Mouse (Mus musculus): Measurements from ENCODE around the gene Olfr411.

GRCm38 (mm10) chr11:74379166-74379873, 26.9 kb upstream of the Olfr411 start:
- no peak for TF ChIP-seq CTCF (IDR thresholded peaks at IDR 0.05; ENCODE audit: extremely low read depth, insufficient read depth, insufficient read length, insufficient replicate concordance)
- TF ChIP-seq POLR2A (IDR thresholded peaks at IDR 0.05; ENCODE audit: low read depth, low read length), result no peak

Measured in spleen, adult 2 months (tissue).